Mouse (Mus musculus): ENCODE data around the gene 4930432K21Rik. TPM values are rescaled to one million over a fixed set of nuclear protein-coding genes. Genes with fewer than 3 reads are reported as not detected.
A peak's percentile ranks its signal among the peaks of the same experiment; 100 is the strongest.

4930432K21Rik gene
- polyA plus RNA-seq (2016; fragmentation: Nextera tagmentation; extraction: Ambion mirVana): 2.1 TPM in 2 replicates

DNA sequence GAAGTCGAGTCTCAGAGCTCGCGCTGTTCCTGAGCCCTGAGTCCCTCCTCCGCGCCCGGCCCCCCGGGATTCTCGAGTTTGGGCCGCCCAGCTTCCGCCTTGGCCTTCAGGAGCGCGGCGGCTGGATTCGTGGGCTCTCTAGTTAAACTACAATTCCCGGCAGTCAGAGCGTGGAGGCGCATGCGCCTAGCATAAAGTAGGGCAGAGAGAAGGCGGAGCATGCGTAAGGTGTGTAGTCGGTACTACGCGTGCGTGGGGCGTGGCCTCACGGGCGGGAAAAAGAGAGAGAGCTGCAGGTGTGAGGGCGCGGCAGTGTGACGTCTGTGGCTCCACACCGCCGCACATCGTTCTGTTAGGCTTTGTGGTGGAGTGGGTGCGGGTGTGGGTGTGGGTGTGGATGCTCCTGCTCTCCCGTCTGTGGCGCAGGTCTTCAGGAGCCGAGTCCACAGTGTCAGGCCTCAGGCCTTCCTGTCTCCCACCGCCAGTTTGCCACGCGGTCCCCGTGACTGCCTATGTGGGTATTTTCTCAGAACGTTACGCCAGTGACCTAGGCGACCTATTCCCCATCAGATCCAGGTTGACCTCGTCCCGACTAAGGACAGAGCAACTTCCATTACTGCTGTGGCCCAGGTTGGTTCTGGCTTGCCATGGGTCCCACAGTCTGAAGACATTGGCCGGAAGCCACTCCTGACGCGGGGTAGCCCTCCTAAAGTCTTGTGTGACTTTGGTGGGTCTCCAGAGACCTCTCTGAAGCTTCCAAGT is at the start of gene 4930432K21Rik, which contains the start of gene Cc2d1a:
4930432K21Rik (plus strand) TSS at position 257 of the 762 bp plus-strand sequence.
Cc2d1a (minus strand) TSS at position 168 of the 762 bp plus-strand sequence.
- Histone ChIP-seq H3K27me3 (ENCODE audit: insufficient read depth, poor library complexity, severe bottlenecking) (peaks cover 5% of the 10 kb centered on the region; the same call in 1 of the 2 replicates), H3K4me3 (peak within 1 kb of the TSS; percentile 84), H3K36me3 (peaks cover 30% of the 10 kb centered on the region), H3K27ac (peak within 1 kb of the TSS; percentile 90), H3K4me1 (replicated peaks) (peaks cover 32% of the 10 kb centered on the region), H3K9me3 (no peaks in the 10 kb centered on the region)
- DNase-seq (ENCODE audit: low spot score): peak; percentile 93
- 18% methylated on average over 49 of the region's 49 CpGs for WGBS

DNA sequence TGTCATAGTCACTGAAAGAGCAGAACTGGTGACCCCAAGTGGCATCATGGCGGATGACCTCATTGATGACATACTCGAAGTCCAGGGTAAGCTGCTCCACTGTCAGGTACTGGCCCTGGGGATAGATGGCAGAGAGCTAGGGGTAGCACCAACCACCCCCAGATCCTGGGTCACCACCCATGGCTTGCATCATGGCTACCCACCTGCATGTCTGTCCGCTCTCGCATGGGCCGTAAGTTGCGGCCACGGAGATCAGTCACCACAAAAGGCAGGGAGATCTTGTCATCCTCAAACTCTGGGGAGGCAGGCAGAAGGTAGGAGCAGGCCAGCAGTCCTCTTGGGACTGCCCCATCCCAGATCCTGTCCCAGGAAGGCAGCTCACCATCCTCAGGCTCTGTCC is 49.4 kb upstream of the 4930432K21Rik start:
- Histone ChIP-seq H3K4me1 (replicated peaks) (peaks cover 15% of the 10 kb centered on the region), H3K4me3 (no peak overlapping the region), H3K27ac (no peak overlapping the region), H3K9me3 (no peaks in the 10 kb centered on the region), H3K36me3 (peaks cover 93% of the 10 kb centered on the region), H3K27me3 (ENCODE audit: insufficient read depth, poor library complexity, severe bottlenecking) (no peaks in the 10 kb centered on the region)
- 92% methylated on average over 7 of the region's 7 CpGs for WGBS
- DNase-seq (ENCODE audit: low spot score): no peak

DNA sequence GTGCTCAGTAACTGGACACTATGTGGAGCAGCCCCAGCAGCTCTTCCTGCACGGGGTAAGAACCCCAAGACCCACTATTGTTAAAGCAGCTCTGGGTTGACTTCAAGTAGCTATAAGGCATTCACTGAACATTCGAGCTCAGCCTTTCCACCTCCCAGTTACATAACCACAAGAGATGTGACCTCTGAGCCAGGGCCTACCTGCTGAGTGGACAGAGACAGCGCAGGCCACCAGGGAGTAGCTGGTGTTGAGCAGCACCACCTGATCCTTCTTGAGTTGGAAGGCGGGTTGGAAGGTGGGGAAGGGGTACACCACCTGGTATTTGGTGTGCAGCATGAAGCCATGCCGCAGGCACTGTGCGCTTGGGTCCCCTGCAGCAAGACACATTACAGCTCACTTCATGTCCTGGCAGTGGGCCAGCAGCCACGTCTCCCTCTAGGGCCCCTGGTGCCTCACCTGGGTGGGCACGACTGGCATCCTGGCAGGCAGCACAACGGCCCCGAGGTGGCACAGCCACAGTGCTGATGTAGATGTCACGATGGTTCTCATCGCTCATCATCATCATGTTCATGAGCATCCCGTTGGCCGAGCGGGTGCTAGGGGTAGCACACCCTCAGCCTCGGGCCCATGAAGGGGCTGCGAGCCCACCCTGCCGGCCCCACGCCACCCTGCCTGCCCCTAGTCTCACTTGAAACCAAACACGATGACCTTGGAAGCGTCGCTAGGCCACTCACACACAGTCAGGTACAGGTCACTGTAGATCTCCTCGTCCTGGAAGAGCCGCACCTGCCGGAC is 46.2 kb upstream of the 4930432K21Rik start:
- H3K9me3 ChIP-seq: no peaks in the 10 kb centered on the region
- no peak overlapping the region for H3K27ac ChIP-seq
- no peak for DNase-seq (ENCODE audit: low spot score)
- WGBS: 94% methylated on average over 25 of the region's 25 CpGs
- H3K27me3 ChIP-seq (ENCODE audit: insufficient read depth, poor library complexity, severe bottlenecking): no peaks in the 10 kb centered on the region
- H3K4me3 ChIP-seq: no peak overlapping the region
- H3K4me1 ChIP-seq (replicated peaks): peaks cover 35% of the 10 kb centered on the region
- peaks cover 60% of the 10 kb centered on the region for H3K36me3 ChIP-seq

DNA sequence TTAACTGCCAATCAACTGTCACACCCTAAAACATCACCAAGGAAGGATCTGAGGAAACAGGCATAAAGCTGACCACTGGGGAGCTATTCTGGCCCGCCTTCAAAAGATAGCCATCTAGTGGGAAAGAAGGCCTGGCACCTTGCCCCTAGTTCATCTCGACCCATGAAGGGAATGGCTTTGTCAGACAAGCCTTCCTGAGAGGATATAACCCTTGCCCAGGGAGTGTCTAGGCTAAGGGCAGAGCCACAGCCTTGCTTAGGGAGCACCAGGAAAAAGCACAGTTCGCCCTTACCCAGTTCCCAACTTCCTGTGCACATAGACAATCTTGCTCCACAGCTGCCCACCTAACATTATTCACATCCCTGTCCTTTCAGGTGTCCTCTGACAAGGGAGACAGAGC is 44.2 kb upstream of the 4930432K21Rik start:
- Histone ChIP-seq H3K27me3 (ENCODE audit: insufficient read depth, poor library complexity, severe bottlenecking) (no peaks in the 10 kb centered on the region), H3K9me3 (0 out of 2 replicates have a peak, but pooled peaks cover 3% of the 10 kb centered on the region), H3K36me3 (peaks cover 41% of the 10 kb centered on the region), H3K4me1 (replicated peaks) (peaks cover 35% of the 10 kb centered on the region), H3K4me3 (peak overlapping the region; percentile 79), H3K27ac (peak overlapping the region; percentile 99)
- DNase-seq (ENCODE audit: low spot score): no peak
- 59% methylated on average over 3 of the region's 3 CpGs for WGBS

DNA sequence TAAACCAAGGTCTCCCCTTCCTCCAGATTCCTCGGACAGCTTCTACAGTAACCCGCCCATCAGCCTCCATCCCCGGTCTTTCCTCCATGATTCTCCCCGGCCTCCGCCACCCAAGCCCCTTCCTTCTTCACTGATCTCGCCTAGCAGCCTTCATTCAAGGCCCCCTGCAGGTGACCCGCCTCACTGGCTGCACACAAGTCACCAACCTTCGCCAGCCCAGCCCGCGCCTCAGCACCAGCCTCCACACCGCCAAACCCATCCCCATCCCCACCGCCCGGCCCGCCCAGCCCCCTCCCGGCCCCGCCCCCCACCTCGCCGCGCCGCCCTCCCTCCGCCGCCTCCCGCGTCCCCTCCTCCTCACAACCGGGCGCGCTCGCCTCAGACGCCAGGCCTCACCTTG is 43.6 kb upstream of the 4930432K21Rik start:
- peak overlapping the region; percentile 79 for H3K4me3 ChIP-seq
- WGBS: 2% methylated on average over 23 of the region's 29 CpGs
- 0 out of 2 replicates have a peak, but pooled peaks cover 3% of the 10 kb centered on the region for H3K9me3 ChIP-seq
- DNase-seq (ENCODE audit: low spot score): peak; percentile 87
- H3K36me3 ChIP-seq: peaks cover 34% of the 10 kb centered on the region
- no peaks in the 10 kb centered on the region for H3K27me3 ChIP-seq (ENCODE audit: insufficient read depth, poor library complexity, severe bottlenecking)
- peaks cover 35% of the 10 kb centered on the region for H3K4me1 ChIP-seq (replicated peaks)
- peak overlapping the region; percentile 99 for H3K27ac ChIP-seq

DNA sequence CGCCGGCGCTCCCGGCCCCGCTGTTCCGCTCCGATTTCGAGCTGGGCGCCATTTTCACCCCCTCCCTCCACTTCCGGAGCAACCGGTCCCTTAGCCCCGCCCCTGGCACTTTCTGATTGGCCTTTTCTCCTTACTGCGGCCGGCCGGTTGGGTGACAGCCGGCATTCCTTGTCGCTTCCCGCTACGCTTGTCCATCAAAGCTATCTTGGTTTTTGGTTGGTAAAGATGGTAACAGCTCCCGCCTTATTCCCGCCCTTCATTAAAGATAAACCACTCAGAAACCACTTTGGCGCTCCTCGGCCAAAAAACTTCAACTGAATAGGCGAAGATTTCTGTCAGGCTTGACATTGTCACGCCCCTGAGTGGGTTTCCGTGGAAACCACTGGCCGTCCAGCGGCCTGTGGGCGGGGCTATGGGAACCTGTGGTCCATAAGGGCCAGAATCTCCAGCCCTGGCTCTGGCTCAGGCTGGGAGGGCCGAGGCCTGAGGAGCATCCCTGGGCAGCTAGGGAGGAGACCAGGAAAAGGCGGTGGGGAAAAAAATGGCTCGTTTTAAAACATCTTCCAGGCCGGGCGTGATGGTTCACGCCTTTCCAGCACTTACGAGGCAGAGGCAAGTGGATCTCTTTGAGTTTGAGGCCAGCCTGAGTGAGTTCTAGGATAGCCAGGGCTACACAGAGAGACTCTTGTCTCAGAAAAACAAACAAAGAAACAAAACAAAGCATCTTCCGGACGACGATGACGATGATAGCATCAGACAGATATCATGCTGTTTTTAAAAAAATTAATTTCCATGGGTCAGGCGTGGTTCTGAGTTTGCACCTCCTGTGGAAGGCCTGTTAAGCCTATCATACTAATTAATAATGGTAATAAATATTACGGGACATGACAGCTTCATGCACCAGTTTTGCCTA is 42.9 kb upstream of the 4930432K21Rik start, which contains the start of gene Dcaf15:
Dcaf15 (minus strand) TSS at position 72 of the 913 bp plus-strand sequence.
- Histone ChIP-seq H3K27ac (peak within 1 kb of the TSS; percentile 99), H3K4me3 (peak within 1 kb of the TSS; percentile 79), H3K9me3 (0 out of 2 replicates have a peak, but pooled peaks cover 3% of the 10 kb centered on the region), H3K36me3 (peaks cover 27% of the 10 kb centered on the region), H3K27me3 (ENCODE audit: insufficient read depth, poor library complexity, severe bottlenecking) (no peaks in the 10 kb centered on the region), H3K4me1 (replicated peaks) (peaks cover 35% of the 10 kb centered on the region)
- DNase-seq (ENCODE audit: low spot score): peak; percentile 99
- 8% methylated on average over 42 of the region's 42 CpGs for WGBS

DNA sequence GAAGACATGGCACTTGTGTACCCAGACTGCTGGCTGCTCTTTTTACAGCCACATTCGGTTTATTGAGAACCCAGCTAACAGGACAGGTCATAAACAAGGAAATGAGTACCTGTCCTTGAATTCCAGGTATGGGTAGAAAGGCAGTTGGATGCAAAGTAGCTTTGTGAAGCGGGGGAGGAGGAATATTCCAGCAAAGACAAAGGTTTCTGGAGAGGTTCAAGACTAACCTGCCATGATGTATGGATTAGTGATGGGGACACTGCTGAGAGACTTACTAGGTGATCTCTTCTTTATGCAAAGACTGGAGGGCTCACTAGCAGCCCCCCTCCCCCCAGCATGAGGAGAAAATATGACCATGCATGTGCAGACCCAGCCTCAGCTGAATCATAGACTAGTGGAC is 42.1 kb upstream of the 4930432K21Rik start:
- Histone ChIP-seq H3K27me3 (ENCODE audit: insufficient read depth, poor library complexity, severe bottlenecking) (no peaks in the 10 kb centered on the region), H3K27ac (peak overlapping the region; percentile 99), H3K9me3 (0 out of 2 replicates have a peak, but pooled peaks cover 3% of the 10 kb centered on the region), H3K36me3 (peaks cover 22% of the 10 kb centered on the region), H3K4me3 (no peak overlapping the region), H3K4me1 (replicated peaks) (peaks cover 35% of the 10 kb centered on the region)
- 93% methylated on average over 2 of the region's 2 CpGs for WGBS
- DNase-seq (ENCODE audit: low spot score): no peak

DNA sequence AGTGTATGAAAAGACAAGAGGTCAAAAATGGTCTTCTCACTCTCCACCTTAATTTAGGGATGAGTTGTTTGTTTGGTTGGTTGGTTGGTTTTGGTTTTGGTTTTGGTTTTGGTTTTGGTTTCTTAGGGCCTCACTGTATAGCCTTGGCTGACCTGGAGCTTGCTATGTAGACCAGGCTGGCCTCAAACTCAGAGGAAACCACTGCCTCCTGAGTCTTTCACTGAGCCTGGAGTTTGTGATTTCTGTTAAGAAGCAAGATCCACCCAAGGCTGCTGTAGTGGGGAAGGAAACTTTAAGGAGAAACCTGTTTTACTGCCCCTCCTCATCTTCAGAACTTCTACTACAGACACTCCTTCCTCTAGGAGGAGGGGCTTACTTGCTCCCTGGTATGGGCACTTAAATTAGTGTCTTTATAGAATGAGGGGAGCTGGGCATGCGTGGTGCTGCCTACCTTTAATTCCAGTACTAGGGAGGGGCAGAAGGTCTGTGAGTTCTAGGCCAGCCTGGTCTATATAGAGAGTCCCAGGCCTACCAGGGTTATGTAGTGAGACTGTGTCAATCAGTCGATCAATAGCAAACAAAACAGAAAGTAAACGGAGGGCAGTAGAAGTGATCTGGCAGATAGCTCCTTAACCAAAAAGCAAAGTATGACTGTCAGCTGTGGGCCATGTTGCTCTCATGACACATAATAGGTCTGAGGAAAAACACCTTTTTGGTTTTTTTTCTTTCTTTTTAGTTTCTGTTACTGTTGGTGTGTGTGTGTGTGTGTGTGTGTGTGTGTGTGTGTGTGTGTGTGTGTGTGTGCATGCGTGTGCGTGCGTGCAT is 41.4 kb upstream of the 4930432K21Rik start:
- no peaks in the 10 kb centered on the region for H3K27me3 ChIP-seq (ENCODE audit: insufficient read depth, poor library complexity, severe bottlenecking)
- peaks cover 14% of the 10 kb centered on the region for H3K36me3 ChIP-seq
- H3K27ac ChIP-seq: no peak overlapping the region
- DNase-seq (ENCODE audit: low spot score): no peak
- 0 out of 2 replicates have a peak, but pooled peaks cover 3% of the 10 kb centered on the region for H3K9me3 ChIP-seq
- WGBS: 96% methylated on average over 6 of the region's 6 CpGs
- H3K4me3 ChIP-seq: no peak overlapping the region
- peaks cover 35% of the 10 kb centered on the region for H3K4me1 ChIP-seq (replicated peaks)

DNA sequence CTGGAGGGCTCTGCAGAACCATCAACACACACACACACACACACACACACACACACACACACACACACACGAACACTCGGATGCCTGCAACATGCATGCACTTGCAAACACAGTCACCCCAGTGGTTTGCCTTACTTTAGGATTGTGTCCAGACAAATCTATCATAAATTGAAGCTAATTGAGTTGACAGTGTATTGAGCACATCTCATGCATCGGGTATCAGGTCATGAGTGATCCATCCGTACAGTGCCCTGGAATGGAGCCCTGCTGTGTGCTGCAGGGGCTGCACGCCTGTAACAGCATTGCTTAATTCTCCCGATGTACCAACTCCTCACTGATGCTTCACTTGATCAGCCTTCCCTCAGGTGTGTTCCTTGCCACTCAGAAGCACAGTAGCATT is 32.2 kb upstream of the 4930432K21Rik start:
- Histone ChIP-seq H3K36me3 (no peaks in the 10 kb centered on the region), H3K4me1 (replicated peaks) (no peaks in the 10 kb centered on the region), H3K4me3 (no peak overlapping the region), H3K9me3 (no peaks in the 10 kb centered on the region), H3K27ac (no peak overlapping the region), H3K27me3 (ENCODE audit: insufficient read depth, poor library complexity, severe bottlenecking) (no peaks in the 10 kb centered on the region)
- 87% methylated on average over 6 of the region's 6 CpGs for WGBS
- no peak for DNase-seq (ENCODE audit: low spot score)

DNA sequence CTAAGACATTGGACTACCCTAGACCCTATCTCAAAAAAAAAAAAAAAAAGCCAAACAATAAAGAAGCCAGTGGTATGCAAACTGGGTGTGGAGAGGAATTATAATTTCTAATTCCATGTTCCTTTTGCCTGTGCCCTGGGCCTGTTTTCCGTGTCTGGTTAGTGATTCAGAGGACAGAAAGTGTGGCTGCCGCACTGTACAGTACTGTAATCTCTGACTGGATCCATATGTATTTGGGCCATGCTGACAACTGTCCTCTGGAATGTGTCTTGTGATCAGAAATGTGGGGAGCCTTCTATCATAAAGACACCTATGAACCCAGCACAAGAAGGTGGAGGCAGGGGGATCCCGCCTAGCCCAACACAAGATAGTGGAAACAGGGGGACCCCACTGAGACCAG is 25.7 kb upstream of the 4930432K21Rik start:
- H3K4me1 ChIP-seq (replicated peaks): peaks cover 7% of the 10 kb centered on the region
- no peaks in the 10 kb centered on the region for H3K27me3 ChIP-seq (ENCODE audit: insufficient read depth, poor library complexity, severe bottlenecking)
- H3K4me3 ChIP-seq: no peak overlapping the region
- 87% methylated on average over 3 of the region's 3 CpGs for WGBS
- no peak overlapping the region for H3K27ac ChIP-seq
- DNase-seq (ENCODE audit: low spot score): no peak
- H3K36me3 ChIP-seq: no peaks in the 10 kb centered on the region
- no peaks in the 10 kb centered on the region for H3K9me3 ChIP-seq

DNA sequence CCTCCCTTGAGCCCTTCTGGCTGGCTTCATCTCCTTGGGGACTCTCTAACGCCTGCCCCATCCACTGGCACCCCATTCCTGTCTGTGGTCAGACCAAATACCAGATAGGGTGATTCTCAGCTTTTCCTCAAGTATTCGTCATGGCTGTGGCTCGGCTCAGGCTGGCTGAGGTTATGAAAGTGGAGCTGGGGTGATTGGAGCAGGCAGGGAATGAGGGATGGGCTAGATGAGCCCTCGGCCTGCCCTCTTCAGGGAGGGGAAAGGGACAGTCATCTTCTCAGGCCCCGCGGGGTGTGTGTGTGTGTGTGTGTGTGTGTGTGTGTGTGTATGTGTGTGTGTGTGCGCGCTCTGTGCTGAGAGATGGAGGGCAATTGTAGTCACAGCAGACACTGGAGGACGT is 22.2 kb upstream of the 4930432K21Rik start, which contains the start of gene Podnl1:
Podnl1 (plus strand) TSS at position 334 of the 400 bp plus-strand sequence.
- WGBS: 59% methylated on average over 9 of the region's 9 CpGs
- H3K4me1 ChIP-seq (replicated peaks): peaks cover 19% of the 10 kb centered on the region
- no peak within 1 kb of the TSS for H3K27ac ChIP-seq
- no peak for DNase-seq (ENCODE audit: low spot score)
- no peak within 1 kb of the TSS for H3K4me3 ChIP-seq
- H3K9me3 ChIP-seq: no peaks in the 10 kb centered on the region
- peaks cover 4% of the 10 kb centered on the region; the same call in 1 of the 2 replicates for H3K27me3 ChIP-seq (ENCODE audit: insufficient read depth, poor library complexity, severe bottlenecking)
- H3K36me3 ChIP-seq: no peaks in the 10 kb centered on the region

Measured in hindbrain, embryonic 10.5 days (tissue).